Mouse (Mus musculus): ENCODE measurements around the gene Olfr427. TPM values are rescaled to one million over a fixed set of nuclear protein-coding genes. Genes with fewer than 3 reads are reported as not detected.

Olfr427 gene
- not detected for polyA plus RNA-seq (2014; fragmentation: Illumina TruSeq; extraction: RNeasy Lipid Tissue Mini Kit (QIAGEN cat#74804); ENCODE audit: low read depth, low replicate concordance)

DNA sequence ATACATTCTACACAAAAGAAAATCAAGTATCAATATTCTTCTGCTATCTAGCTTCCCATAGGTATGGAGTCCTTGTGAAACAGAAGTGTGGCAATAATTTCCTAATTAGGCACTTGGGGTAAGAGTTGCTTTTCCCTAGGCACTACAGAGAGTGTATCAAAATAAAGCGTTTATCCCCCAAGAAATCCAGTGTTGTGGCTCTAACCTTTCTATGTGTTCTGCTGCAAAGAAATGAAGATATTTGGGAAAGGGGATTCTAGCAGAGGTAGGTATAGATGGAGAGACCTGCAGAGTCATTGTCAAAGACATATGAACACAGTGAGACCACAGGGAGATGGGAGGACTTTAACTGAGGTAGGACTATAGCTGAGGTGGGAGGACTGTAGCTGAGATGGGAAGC is at the start of gene Olfr427:
Gene Olfr427, plus strand, starts transcription at position 301 of the 400 bp plus-strand sequence.

DNA sequence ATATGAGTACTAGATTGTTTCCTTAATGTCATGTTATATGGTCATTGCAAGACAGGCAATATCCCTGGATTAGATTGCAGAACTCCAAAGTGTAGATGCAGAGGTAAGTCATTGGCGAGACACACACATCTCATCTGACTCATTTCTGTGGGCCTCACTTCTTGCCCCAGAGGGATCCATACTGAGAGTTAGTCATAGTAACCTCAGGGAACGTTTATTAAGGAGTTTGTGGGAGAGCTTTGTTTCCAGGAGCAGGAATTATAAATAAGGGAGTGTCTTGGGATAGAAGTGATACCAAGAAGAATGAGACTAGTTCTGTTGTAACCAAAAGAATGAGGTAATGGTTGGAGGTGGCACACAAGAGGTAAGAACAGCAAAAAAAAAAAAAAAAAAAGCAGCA is 47.8 kb upstream of the Olfr427 start, which contains the start of gene Olfr432:
Gene Olfr432, plus strand, starts transcription at position 313 of the 400 bp plus-strand sequence.

GRCm38 (mm10) chr1:174066305-174066704 is 30.4 kb upstream of the Olfr427 start, which contains the start of gene Olfr430:
Gene Olfr430 (plus strand): TSS chr1:174066605.

DNA sequence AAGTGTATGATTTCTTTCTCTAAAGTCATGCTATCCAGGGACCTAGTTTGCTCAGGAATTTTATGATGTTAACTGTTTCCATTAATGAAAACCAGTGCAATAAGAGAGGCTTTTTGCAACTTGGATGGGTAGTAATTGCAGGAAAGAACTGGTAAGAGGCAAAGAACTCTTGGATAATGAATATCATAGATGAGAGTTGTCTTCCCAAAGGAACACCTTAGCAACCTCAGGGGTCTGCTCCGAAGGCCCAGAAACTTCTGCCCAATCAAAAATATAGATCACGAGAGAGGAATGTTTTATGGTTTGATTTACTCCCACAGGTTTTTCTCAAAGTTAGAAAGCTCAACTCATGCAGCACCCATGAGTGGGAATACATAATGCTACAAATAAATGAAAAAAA is 12.7 kb upstream of the Olfr427 start, which contains the start of gene Olfr429:
Gene Olfr429, plus strand, starts transcription at position 301 of the 400 bp plus-strand sequence.

DNA sequence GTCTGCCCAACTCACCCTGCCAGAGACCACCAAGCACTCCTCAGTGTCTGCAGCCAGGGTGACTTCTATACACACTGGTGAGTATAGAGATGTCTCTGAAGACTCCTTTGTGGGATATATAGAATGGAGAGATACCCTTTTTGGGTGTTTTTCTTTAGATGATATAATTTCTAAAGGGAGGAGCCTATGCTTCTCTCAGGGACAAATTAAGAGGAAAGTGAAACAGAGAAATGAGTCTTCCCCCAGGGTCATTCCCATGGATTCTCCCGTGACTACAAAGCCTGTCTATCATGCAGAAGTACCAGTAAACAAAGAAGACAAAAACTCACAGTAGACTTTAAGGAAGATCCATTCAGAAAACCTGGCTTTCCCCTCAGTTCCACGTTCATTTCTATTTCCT is 24.4 kb downstream of the Olfr427 start, which contains the start of gene Olfr231:
Gene Olfr231, minus strand, starts transcription at position 101 of the 400 bp plus-strand sequence.

DNA sequence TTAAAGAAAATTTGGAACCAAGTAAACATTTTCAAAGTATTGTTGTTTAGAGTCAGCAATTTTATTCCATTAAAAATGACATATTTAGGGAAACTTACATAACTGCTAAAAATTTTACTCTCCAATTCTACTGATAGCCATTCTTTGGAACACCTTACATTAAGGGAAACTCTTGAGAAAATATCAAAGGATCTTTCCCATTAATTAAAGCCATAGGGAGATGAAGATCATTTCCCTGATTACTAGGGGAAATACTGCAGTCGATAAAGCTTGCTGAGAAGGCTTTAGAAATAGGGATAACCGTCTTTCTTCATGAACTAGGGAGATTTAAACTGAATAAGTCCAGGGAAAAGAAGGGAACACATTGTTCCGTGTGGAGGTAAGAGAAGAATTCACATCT is 34.5 kb downstream of the Olfr427 start, which contains the start of gene Olfr424:
Gene Olfr424, plus strand, starts transcription at position 301 of the 400 bp plus-strand sequence.

Other genes starting within 250 kb of the Olfr427 start
- 13.5 TPM for gene Ifi211, start 183.8 kb upstream of the Olfr427 start, polyA plus RNA-seq (2014; fragmentation: Illumina TruSeq; extraction: RNeasy Lipid Tissue Mini Kit (QIAGEN cat#74804); ENCODE audit: low read depth, low replicate concordance)
- gene Mndal, start 154.4 kb upstream of the Olfr427 start, polyA plus RNA-seq (2014; fragmentation: Illumina TruSeq; extraction: RNeasy Lipid Tissue Mini Kit (QIAGEN cat#74804); ENCODE audit: low read depth, low replicate concordance): 85.2 TPM
- gene Ifi203, start 154.2 kb upstream of the Olfr427 start, polyA plus RNA-seq (2014; fragmentation: Illumina TruSeq; extraction: RNeasy Lipid Tissue Mini Kit (QIAGEN cat#74804); ENCODE audit: low read depth, low replicate concordance): 55.6 TPM
- not detected for gene Ifi202b, start 114.1 kb upstream of the Olfr427 start, polyA plus RNA-seq (2014; fragmentation: Illumina TruSeq; extraction: RNeasy Lipid Tissue Mini Kit (QIAGEN cat#74804); ENCODE audit: low read depth, low replicate concordance)
- gene Ifi205, start 65.1 kb upstream of the Olfr427 start, polyA plus RNA-seq (2014; fragmentation: Illumina TruSeq; extraction: RNeasy Lipid Tissue Mini Kit (QIAGEN cat#74804); ENCODE audit: low read depth, low replicate concordance): 14.8 TPM
- not detected for gene Olfr433, start 56.2 kb upstream of the Olfr427 start, polyA plus RNA-seq (2014; fragmentation: Illumina TruSeq; extraction: RNeasy Lipid Tissue Mini Kit (QIAGEN cat#74804); ENCODE audit: low read depth, low replicate concordance)
- gene Olfr432, start 47.7 kb upstream of the Olfr427 start, polyA plus RNA-seq (2014; fragmentation: Illumina TruSeq; extraction: RNeasy Lipid Tissue Mini Kit (QIAGEN cat#74804); ENCODE audit: low read depth, low replicate concordance): not detected
- not detected for gene Olfr430, start 30.3 kb upstream of the Olfr427 start, polyA plus RNA-seq (2014; fragmentation: Illumina TruSeq; extraction: RNeasy Lipid Tissue Mini Kit (QIAGEN cat#74804); ENCODE audit: low read depth, low replicate concordance)
- gene Olfr429, start 12.6 kb upstream of the Olfr427 start, polyA plus RNA-seq (2014; fragmentation: Illumina TruSeq; extraction: RNeasy Lipid Tissue Mini Kit (QIAGEN cat#74804); ENCODE audit: low read depth, low replicate concordance): not detected
- gene Olfr231, start 24.3 kb downstream of the Olfr427 start, polyA plus RNA-seq (2014; fragmentation: Illumina TruSeq; extraction: RNeasy Lipid Tissue Mini Kit (QIAGEN cat#74804); ENCODE audit: low read depth, low replicate concordance): not detected
- not detected for gene Olfr424, start 34.6 kb downstream of the Olfr427 start, polyA plus RNA-seq (2014; fragmentation: Illumina TruSeq; extraction: RNeasy Lipid Tissue Mini Kit (QIAGEN cat#74804); ENCODE audit: low read depth, low replicate concordance)
- gene Olfr420, start 58.7 kb downstream of the Olfr427 start, polyA plus RNA-seq (2014; fragmentation: Illumina TruSeq; extraction: RNeasy Lipid Tissue Mini Kit (QIAGEN cat#74804); ENCODE audit: low read depth, low replicate concordance): not detected
- 0.35 TPM for gene Spta1, start 75.9 kb downstream of the Olfr427 start, polyA plus RNA-seq (2014; fragmentation: Illumina TruSeq; extraction: RNeasy Lipid Tissue Mini Kit (QIAGEN cat#74804); ENCODE audit: low read depth, low replicate concordance)
- gene Olfr419, start 155.2 kb downstream of the Olfr427 start, polyA plus RNA-seq (2014; fragmentation: Illumina TruSeq; extraction: RNeasy Lipid Tissue Mini Kit (QIAGEN cat#74804); ENCODE audit: low read depth, low replicate concordance): not detected
- gene Mptx1, start 233.6 kb downstream of the Olfr427 start, polyA plus RNA-seq (2014; fragmentation: Illumina TruSeq; extraction: RNeasy Lipid Tissue Mini Kit (QIAGEN cat#74804); ENCODE audit: low read depth, low replicate concordance): 8,242 TPM

All from sigmoid colon, adult 10 weeks (tissue).